Mouse (Mus musculus) liver, adult 2 months (tissue): ENCODE measurements around the gene Palld. TPM values are rescaled to one million over a fixed set of nuclear protein-coding genes. Genes with fewer than 3 reads are reported as not detected.
A peak's percentile ranks its signal among the peaks of the same experiment; 100 is the strongest.

ENCODE experiments used
- DNase-seq: peaks from one replicate; pipeline ENCODE4 v3.0.0-alpha.2; 2011; ENCODE audit warnings: low read depth, low spot score; ENCODE audit errors: extremely low read depth
- H3K27ac ChIP-seq: fragments of 200-500 bp; replicated peaks from 2 replicates; pipeline ENCODE4 v1.5.1; 2012; ENCODE audit warnings: low read depth, mild to moderate bottlenecking, control low read depth, inconsistent platforms, low read length; ENCODE audit not compliant: insufficient read depth
- H3K27me3 ChIP-seq: fragments of 200-500 bp; 2 replicates; pipeline ENCODE4 v1.6.1; 2012; ENCODE audit warnings: mild to moderate bottlenecking, moderate library complexity, low read length, inconsistent platforms; ENCODE audit not compliant: control insufficient read depth, insufficient read depth
- H3K36me3 ChIP-seq: fragments of 200-500 bp; 2 replicates; pipeline ENCODE4 v1.6.1; 2012; ENCODE audit warnings: low read length, inconsistent platforms; ENCODE audit not compliant: control insufficient read depth, insufficient read depth
- H3K4me1 ChIP-seq: fragments of 200-500 bp; 2 replicates; pipeline ENCODE4 v1.6.1; 2011; ENCODE audit warnings: low read length; ENCODE audit not compliant: control insufficient read depth, insufficient read depth
- H3K4me3 ChIP-seq: fragments of 200-500 bp; 2 replicates; pipeline ENCODE4 v1.5.1; 2011; ENCODE audit warnings: low read depth, mild to moderate bottlenecking, control low read depth, low read length, moderate library complexity; ENCODE audit not compliant: insufficient read depth
- H3K79me2 ChIP-seq: fragments of 200-500 bp; 2 replicates; pipeline ENCODE4 v1.6.1; 2012; ENCODE audit warnings: inconsistent platforms, mild to moderate bottlenecking, low read length, moderate library complexity; ENCODE audit not compliant: control insufficient read depth, insufficient read depth
- H3K9ac ChIP-seq: fragments of 200-500 bp; 2 replicates; pipeline ENCODE4 v1.6.1; 2012; ENCODE audit warnings: low read depth, mild to moderate bottlenecking, control low read depth, inconsistent platforms, low read length
- CTCF ChIP-seq: fragments of 200-500 bp; IDR thresholded peaks from 2 replicates; pipeline ENCODE4 v1.5.1; 2011; ENCODE audit warnings: low read depth, low read length, control low read depth
- POLR2A ChIP-seq: fragments of 200-500 bp; IDR thresholded peaks from 2 replicates; pipeline ENCODE4 v1.6.1; 2011; ENCODE audit warnings: low read length, control low read depth; ENCODE audit not compliant: insufficient read depth; ENCODE audit errors: extremely low read depth
- WGBS: fragments of 180-500 bp; shearing (Covaris S2); methylation state at CpG from one replicate; pipeline ENCODE4 v1.1.7; 2018; 5-methylcytosine and 5-hydroxymethylcytosine counted together
- polyA plus RNA-seq: library from polyadenylated mRNA; depleted of rRNA; stranded (reverse); fragments of >200 nt; gene quantifications from 2 replicates; pipeline ENCODE4 v1.2.3, GENCODE M21; 2012
- total RNA-seq: library from RNA; depleted of rRNA; stranded (reverse); fragments of >200 nt; gene quantifications from 2 replicates; pipeline ENCODE4 v1.2.3, GENCODE M21; 2014

Palld gene
- total and polyA plus RNA-seq, 2 experiments, result 10.1 to 17.8 TPM

- Histone ChIP-seq H3K79me2 (no peaks in the 10 kb centered on the region), H3K36me3 (peaks cover 13% of the 10 kb centered on the region), H3K4me3 (no peak overlapping the region), H3K9ac (no peak overlapping the region), H3K27me3 (no peaks in the 10 kb centered on the region), H3K27ac (no peak overlapping the region), H3K4me1 (peaks cover 1% of the 10 kb centered on the region; the same call in 1 of the 2 replicates)
- no peak for TF ChIP-seq POLR2A
- TF ChIP-seq CTCF, result no peak
- no peak for DNase-seq
These were observed 400.2 kb downstream of the Palld start for GRCm38 (mm10) chr8:61502277-61502676.

- 6% methylated on average over 3 of the region's 3 CpGs for WGBS
- Histone ChIP-seq H3K79me2 (no peaks in the 10 kb centered on the region), H3K4me3 (no peak overlapping the region), H3K9ac (no peak overlapping the region), H3K4me1 (peaks cover 1% of the 10 kb centered on the region; the same call in 1 of the 2 replicates), H3K27ac (no peak overlapping the region), H3K27me3 (no peaks in the 10 kb centered on the region), H3K36me3 (peaks cover 18% of the 10 kb centered on the region)
- no peak for TF ChIP-seq POLR2A
- no peak for TF ChIP-seq CTCF
- DNase-seq, result peak; percentile 47
These were observed 401.6 kb downstream of the Palld start for GRCm38 (mm10) chr8:61500914-61501313.

- 82% methylated on average over 4 of the region's 4 CpGs for WGBS
- Histone ChIP-seq H3K4me1 (peaks cover 1% of the 10 kb centered on the region; the same call in 1 of the 2 replicates), H3K79me2 (no peaks in the 10 kb centered on the region), H3K27ac (no peak overlapping the region), H3K4me3 (no peak overlapping the region), H3K36me3 (peaks cover 23% of the 10 kb centered on the region), H3K9ac (no peak overlapping the region), H3K27me3 (no peaks in the 10 kb centered on the region)
- DNase-seq, result no peak
- TF ChIP-seq POLR2A (no peak), CTCF (peak; percentile 12; the same call in 1 of the 2 replicates)
These were observed 403.5 kb downstream of the Palld start for GRCm38 (mm10) chr8:61499035-61499434.

GRCm38 (mm10) chr8:61497110-61497509 is 405.4 kb downstream of the Palld start:
- TF ChIP-seq CTCF (no peak), POLR2A (no peak)
- WGBS, result 69% methylated on average over 4 of the region's 4 CpGs
- no peak for DNase-seq
- H3K36me3 ChIP-seq, result peaks cover 32% of the 10 kb centered on the region
- no peaks in the 10 kb centered on the region for H3K79me2 ChIP-seq
- no peak overlapping the region for H3K4me3 ChIP-seq
- no peak overlapping the region for H3K9ac ChIP-seq
- H3K27ac ChIP-seq, result no peak overlapping the region
- peaks cover 1% of the 10 kb centered on the region; the same call in 1 of the 2 replicates for H3K4me1 ChIP-seq
- no peaks in the 10 kb centered on the region for H3K27me3 ChIP-seq

- Histone ChIP-seq H3K79me2 (no peaks in the 10 kb centered on the region), H3K4me3 (no peak overlapping the region), H3K27ac (no peak overlapping the region), H3K36me3 (peaks cover 17% of the 10 kb centered on the region), H3K27me3 (no peaks in the 10 kb centered on the region), H3K4me1 (peaks cover 6% of the 10 kb centered on the region), H3K9ac (no peak overlapping the region)
- 93% methylated on average over 8 of the region's 8 CpGs for WGBS
- TF ChIP-seq CTCF, result no peak
- TF ChIP-seq POLR2A, result no peak
- no peak for DNase-seq
These were observed 413.9 kb downstream of the Palld start for GRCm38 (mm10) chr8:61488631-61489030.

GRCm38 (mm10) chr8:61487597-61488156 is 414.8 kb downstream of the Palld start, which contains the start of gene Cbr4:
Gene Cbr4, plus strand, starts transcription at chr8:61487734.
- whole genome bisulfite sequencing, result under 1% methylated on average over 29 of the region's 29 CpGs
- Histone ChIP-seq H3K4me1 (peaks cover 6% of the 10 kb centered on the region), H3K9ac (peak within 1 kb of the TSS; percentile 86), H3K79me2 (no peaks in the 10 kb centered on the region), H3K4me3 (peak within 1 kb of the TSS; percentile 86), H3K27me3 (no peaks in the 10 kb centered on the region), H3K36me3 (peaks cover 8% of the 10 kb centered on the region), H3K27ac (peak within 1 kb of the TSS; percentile 97)
- peak; percentile 97 for DNase-seq
- no peak for TF ChIP-seq CTCF
- peak; percentile 44 for TF ChIP-seq POLR2A
